Comparison of ENCODE assay signal across 8 mouse cellular contexts in the genomic region with DNA sequence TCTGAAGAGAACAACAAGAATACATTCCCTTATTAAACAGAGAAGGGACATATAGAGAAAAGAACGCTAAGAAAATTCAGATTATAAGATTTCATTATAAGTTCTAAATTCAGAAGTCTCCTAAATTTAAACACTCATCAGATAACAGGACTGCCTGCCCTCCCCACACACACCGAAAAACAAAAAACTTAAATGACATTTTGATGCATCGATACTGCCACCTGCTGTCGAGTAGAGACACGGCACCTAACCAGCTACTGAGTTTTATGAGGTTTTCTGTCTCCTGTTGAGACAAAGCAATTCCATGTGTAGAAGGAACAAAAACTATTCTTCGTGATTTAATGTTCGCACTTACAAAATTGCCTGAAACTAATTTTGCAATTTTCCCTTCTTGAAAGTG. TPM values are rescaled to one million over a fixed set of nuclear protein-coding genes. Genes with fewer than 3 reads are reported as not detected.
DNase-seq lines count a peak whose midpoint lies in the region; ATAC-seq lines count a peak whose summit lies in the region.

No protein-coding gene starts in this region.

- peak overlapping the region; percentile 20; the same call in 1 of the 2 replicates for H3K4me3 ChIP-seq in hindbrain, embryonic 14.5 days (replicated peaks; ENCODE audit: low read length)

- no peaks in the 10 kb centered on the region for H3K27me3 ChIP-seq in hindbrain, embryonic 14.5 days (ENCODE audit: control insufficient read depth, insufficient read depth, low read length)

- 5% methylated on average over 7 of the region's 7 CpGs for WGBS in hindbrain, embryonic 14.5 days

- no peaks in the 10 kb centered on the region for H3K36me3 ChIP-seq in hindbrain, embryonic 14.5 days (replicated peaks; ENCODE audit: control insufficient read depth, insufficient read depth)

- no peaks in the 10 kb centered on the region for H3K4me1 ChIP-seq in hindbrain, embryonic 14.5 days (replicated peaks; ENCODE audit: control insufficient read depth, insufficient read depth, low read length)

- H3K4me2 ChIP-seq in hindbrain, embryonic 14.5 days (replicated peaks), result peak overlapping the region; percentile 48

- DNase-seq in R1 (ENCODE audit: low read depth, low spot score), result peak; percentile 63
- peak; percentile 49 to 73 for DNase-seq in cerebellum, postnatal 36 days
- peak; percentile 22 to 39 for DNase-seq in frontal cortex, postnatal 25 days (ENCODE audit: low spot score in 2 of 2)
- DNase-seq in hindbrain, embryonic 14.5 days (ENCODE audit: low spot score), result peak; percentile 87
- peak; percentile 66 to 84 for DNase-seq in layer of hippocampus, postnatal 14 days (ENCODE audit: low spot score in 2 of 2)
- DNase-seq in lung, postnatal 10 days, result peak; percentile 81
- DNase-seq in retina, postnatal 7 days (ENCODE audit: low read depth, low spot score), result peak; percentile 28

- ATAC-seq in hindbrain, embryonic 14.5 days (ENCODE audit: low FRiP score), result peak; percentile 57; the same call in 1 of the 2 replicates
- ATAC-seq in monocyte, adult 5-6 weeks (replicated peaks; ENCODE audit: insufficient number of reproducible peaks, low FRiP score, low TSS enrichment, poor library complexity, severe bottlenecking), result no peak

- no peak overlapping the region for H3K9ac ChIP-seq in hindbrain, embryonic 14.5 days

- no peak overlapping the region for H3K27ac ChIP-seq in hindbrain, embryonic 14.5 days

- H3K9me3 ChIP-seq in hindbrain, embryonic 14.5 days (ENCODE audit: control insufficient read depth, low read length), result no peaks in the 10 kb centered on the region

RNA-seq across cellular contexts. Expression of a gene that starts 23.2 kb away (rescaled TPM):
- polyA plus RNA-seq in hindbrain, embryonic 14.5 days (2014; fragmentation: Nextera tagmentation; extraction: Ambion mirVana), result not detected in 2 replicates
- total RNA-seq in layer of hippocampus, postnatal 14 days (2021), result under 1 TPM in 1 of 2 experiments, not detected in 1; 0.16 TPM
- total RNA-seq in monocyte, adult 5-6 weeks (2017), result not detected in 3 replicates

Comparison
In these comparisons a context has a peak if more than half of its experiments do, and no peak if none do; other contexts are left out.
1. DNase-seq: peak in every context shown above with its lines; median percentile 87 in hindbrain, embryonic 14.5 days; 81 in lung, postnatal 10 days; 75 in layer of hippocampus, postnatal 14 days; 63 in R1; 61 in cerebellum, postnatal 36 days; 30 in frontal cortex, postnatal 25 days; 28 in retina, postnatal 7 days.